Mouse (Mus musculus) stomach, postnatal 0 days (tissue): Measurements from ENCODE around the gene Nfic. TPM values are rescaled to one million over a fixed set of nuclear protein-coding genes. Genes with fewer than 3 reads are reported as not detected.
A peak's percentile ranks its signal among the peaks of the same experiment; 100 is the strongest.

ENCODE experiments used
- ATAC-seq: fragments of 200-750 bp; cut with Nextera tagmentation; 2 replicates; pipeline ENCODE4 v1.8.0; 2017; ENCODE audit not compliant: low FRiP score, low TSS enrichment
- DNase-seq: peaks from one replicate; pipeline ENCODE4 v3.0.0-alpha.2; 2016; ENCODE audit warnings: low spot score
- H3K27ac ChIP-seq: fragments of 300-500 bp; sonication (generic); replicated peaks from 2 replicates; pipeline ENCODE4 v1.5.1; 2014; ENCODE audit warnings: mild to moderate bottlenecking, control low read depth
- H3K27me3 ChIP-seq: fragments of 300-500 bp; sonication (generic); 2 replicates; pipeline ENCODE4 v1.6.1; 2014; ENCODE audit warnings: low read length; ENCODE audit not compliant: control insufficient read depth, insufficient read depth
- H3K36me3 ChIP-seq: fragments of 300-500 bp; sonication (generic); 2 replicates; pipeline ENCODE4 v1.6.1; 2014; ENCODE audit warnings: low read length, mixed read lengths; ENCODE audit not compliant: control insufficient read depth, insufficient read depth
- H3K4me1 ChIP-seq: fragments of 300-500 bp; sonication (generic); replicated peaks from 2 replicates; pipeline ENCODE4 v1.6.1; 2014; ENCODE audit warnings: antibody characterized with exemption; ENCODE audit not compliant: control insufficient read depth, insufficient read depth
- H3K4me2 ChIP-seq: fragments of 300-500 bp; sonication (generic); replicated peaks from 2 replicates; pipeline ENCODE4 v1.6.1; 2014; ENCODE audit warnings: low read depth, mild to moderate bottlenecking, control low read depth, moderate library complexity
- H3K4me3 ChIP-seq: fragments of 300-500 bp; sonication (generic); 2 replicates; pipeline ENCODE4 v1.5.1; 2014; ENCODE audit warnings: low read depth, low read length, control low read depth
- H3K9ac ChIP-seq: fragments of 300-500 bp; sonication (generic); 2 replicates; pipeline ENCODE4 v1.6.1; 2014; ENCODE audit warnings: mild to moderate bottlenecking, low read length, control low read depth, mixed read lengths
- H3K9me3 ChIP-seq: fragments of 300-500 bp; sonication (generic); 2 replicates; pipeline ENCODE4 v1.6.1; 2016; ENCODE audit warnings: low read length; ENCODE audit not compliant: control insufficient read depth
- CTCF ChIP-seq: IDR thresholded peaks from 2 replicates; pipeline ENCODE4 v1.5.1; 2016; ENCODE audit warnings: antibody characterized with exemption, low read depth, mild to moderate bottlenecking, moderate library complexity
- EP300 ChIP-seq: optimal IDR thresholded peaks from 2 replicates; pipeline ENCODE3; 2016; ENCODE audit warnings: antibody characterized with exemption
- whole genome bisulfite sequencing: fragments of 180-500 bp; shearing (Covaris S2); extraction: QIAGEN DNeasy Blood & Tissue Kit; methylation state at CpG from one replicate; pipeline ENCODE4 v1.1.7; 2014; 5-methylcytosine and 5-hydroxymethylcytosine counted together
- polyA plus RNA-seq: library from polyadenylated mRNA; unstranded; fragments of >200 nt; fragmentation: Nextera tagmentation; extraction: Ambion mirVana; gene quantifications from 2 replicates; pipeline ENCODE4 v1.2.1, GENCODE M21; 2015

Gene Nfic
- polyA plus RNA-seq = 40.4 and 42.4 TPM in 2 replicates

GRCm38 (mm10) chr10:81455181-81455895 is at the start of gene Nfic:
Gene Nfic, minus strand, starts transcription at chr10:81455635.
- ATAC-seq = peak; percentile 24; the same call in 1 of the 2 replicates

GRCm38 (mm10) chr10:81502658-81503057 is 47.2 kb upstream of the Nfic start:
- H3K36me3 ChIP-seq = no peaks in the 10 kb centered on the region
- peak overlapping the region; percentile 30 for H3K4me3 ChIP-seq
- peak overlapping the region; percentile 53 for H3K4me2 ChIP-seq
- H3K27me3 ChIP-seq = no peaks in the 10 kb centered on the region
- TF ChIP-seq CTCF (peak; percentile 99), EP300 (no peak)
- H3K9ac ChIP-seq = 0 out of 2 replicates have a peak overlapping the region, but pooled peaks have one; percentile 18
- 11% methylated on average over 36 of the region's 36 CpGs for WGBS
- DNase-seq (peak; percentile 90), ATAC-seq (peak; percentile 51; the same call in 1 of the 2 replicates)
- no peaks in the 10 kb centered on the region for H3K9me3 ChIP-seq
- no peaks in the 10 kb centered on the region for H3K4me1 ChIP-seq
- no peak overlapping the region for H3K27ac ChIP-seq

More at GRCm38 (mm10) chr10:81455181-81455895, at the start of gene Nfic:
- H3K9ac ChIP-seq = no peak within 1 kb of the TSS
- 54% methylated on average over 28 of the region's 28 CpGs for WGBS
- no peak within 1 kb of the TSS for H3K4me2 ChIP-seq
- peaks cover 5% of the 10 kb centered on the region; the same call in 1 of the 2 replicates for H3K27me3 ChIP-seq
- no peak for TF ChIP-seq EP300
- no peak for TF ChIP-seq CTCF
- no peaks in the 10 kb centered on the region for H3K9me3 ChIP-seq
- no peaks in the 10 kb centered on the region for H3K36me3 ChIP-seq
- no peak within 1 kb of the TSS for H3K27ac ChIP-seq
- peak; percentile 13 for DNase-seq
- H3K4me3 ChIP-seq = no peak within 1 kb of the TSS
- H3K4me1 ChIP-seq = no peaks in the 10 kb centered on the region

- DNase-seq = no peak
- 79% methylated on average over 5 of the region's 5 CpGs for WGBS
- no peaks in the 10 kb centered on the region for H3K27me3 ChIP-seq
- TF ChIP-seq EP300 (no peak), CTCF (no peak)
- H3K4me1 ChIP-seq = no peaks in the 10 kb centered on the region
- H3K4me2 ChIP-seq = no peak overlapping the region
- no peak overlapping the region for H3K4me3 ChIP-seq
- H3K9me3 ChIP-seq = no peaks in the 10 kb centered on the region
- no peak overlapping the region for H3K9ac ChIP-seq
- ATAC-seq = no peak
- H3K36me3 ChIP-seq = no peaks in the 10 kb centered on the region
- H3K27ac ChIP-seq = no peak overlapping the region
These were observed 46.4 kb upstream of the Nfic start for GRCm38 (mm10) chr10:81501863-81502262.

- H3K4me1 ChIP-seq = peaks cover 3% of the 10 kb centered on the region; the same call in 1 of the 2 replicates
- no peak for ATAC-seq
- no peak within 1 kb of the TSS for H3K9ac ChIP-seq
- no peaks in the 10 kb centered on the region for H3K9me3 ChIP-seq
- no peaks in the 10 kb centered on the region for H3K27me3 ChIP-seq
- WGBS = 93% methylated on average over 2 of the region's 3 CpGs
- no peak within 1 kb of the TSS for H3K4me3 ChIP-seq
- no peak for TF ChIP-seq CTCF
- TF ChIP-seq EP300 = no peak
- DNase-seq = no peak
- H3K27ac ChIP-seq = no peak within 1 kb of the TSS; the same call in 1 of the 2 replicates
- H3K36me3 ChIP-seq = no peaks in the 10 kb centered on the region
- H3K4me2 ChIP-seq = no peak within 1 kb of the TSS
These were observed 44.6 kb upstream of the Nfic start, which contains the start of gene S1pr4 for GRCm38 (mm10) chr10:81500032-81500431. Gene S1pr4, minus strand, starts transcription at chr10:81500132.

- H3K27ac ChIP-seq = no peak overlapping the region; the same call in 1 of the 2 replicates
- H3K27me3 ChIP-seq = no peaks in the 10 kb centered on the region
- no peak overlapping the region for H3K9ac ChIP-seq
- no peak overlapping the region for H3K4me2 ChIP-seq
- H3K4me3 ChIP-seq = no peak overlapping the region
- 66% methylated on average over 23 of the region's 23 CpGs for WGBS
- ATAC-seq = no peak
- TF ChIP-seq EP300 = no peak
- TF ChIP-seq CTCF = no peak
- DNase-seq = no peak
- H3K9me3 ChIP-seq = no peaks in the 10 kb centered on the region
- no peaks in the 10 kb centered on the region for H3K36me3 ChIP-seq
- peaks cover 3% of the 10 kb centered on the region; the same call in 1 of the 2 replicates for H3K4me1 ChIP-seq
These were observed 43.9 kb upstream of the Nfic start for GRCm38 (mm10) chr10:81499250-81499901.
